Mouse (Mus musculus) forebrain, embryonic 12.5 days (tissue): ENCODE measurements around the gene Sorbs1. TPM values are rescaled to one million over a fixed set of nuclear protein-coding genes. Genes with fewer than 3 reads are reported as not detected.

Experiments used
- ATAC-seq: fragments of 200-750 bp; cut with Nextera tagmentation; 2 replicates; pipeline ENCODE4 v1.8.0; 2017; ENCODE audit warnings: moderate TSS enrichment; ENCODE audit not compliant: low FRiP score
- H3K27ac ChIP-seq: fragments of 300-500 bp; sonication (generic); 2 replicates; pipeline ENCODE4 v1.5.1; 2016; ENCODE audit warnings: mild to moderate bottlenecking
- H3K27me3 ChIP-seq: fragments of 300-500 bp; sonication (generic); 2 replicates; pipeline ENCODE4 v1.6.1; 2016; ENCODE audit warnings: mild to moderate bottlenecking
- H3K36me3 ChIP-seq: fragments of 300-500 bp; sonication (generic); replicated peaks from 2 replicates; pipeline ENCODE4 v1.6.1; 2016; ENCODE audit warnings: mild to moderate bottlenecking
- H3K4me1 ChIP-seq: fragments of 300-500 bp; sonication (generic); 2 replicates; pipeline ENCODE4 v1.6.1; 2016
- H3K4me2 ChIP-seq: fragments of 300-500 bp; sonication (generic); 2 replicates; pipeline ENCODE4 v1.6.1; 2016; ENCODE audit warnings: mild to moderate bottlenecking, moderate library complexity
- H3K4me3 ChIP-seq: fragments of 300-500 bp; sonication (generic); replicated peaks from 2 replicates; pipeline ENCODE4 v1.5.1; 2016; ENCODE audit warnings: mild to moderate bottlenecking
- H3K9ac ChIP-seq: fragments of 300-500 bp; sonication (generic); 2 replicates; pipeline ENCODE4 v1.6.1; 2016; ENCODE audit warnings: mild to moderate bottlenecking
- H3K9me3 ChIP-seq: fragments of 300-500 bp; sonication (generic); 2 replicates; pipeline ENCODE4 v1.6.1; 2016
- WGBS: fragments of 180-500 bp; shearing (Covaris S2); methylation state at CpG from one replicate; pipeline ENCODE4 v1.1.7; 2016; 5-methylcytosine and 5-hydroxymethylcytosine counted together
- polyA plus RNA-seq: library from polyadenylated mRNA; unstranded; fragments of >200 nt; fragmentation: Nextera tagmentation; extraction: Ambion mirVana; gene quantifications from 2 replicates; pipeline ENCODE4 v1.2.1, GENCODE M21; 2016

Sorbs1 gene
- polyA plus RNA-seq, 1 experiment from 2014 or later = 69.3 TPM

- H3K36me3 ChIP-seq = peaks cover 14% of the 10 kb centered on the region
- H3K4me1 ChIP-seq = no peaks in the 10 kb centered on the region
- H3K4me3 ChIP-seq = no peak overlapping the region
- WGBS = 90% methylated on average over 15 of the region's 15 CpGs
- no peaks in the 10 kb centered on the region for H3K27me3 ChIP-seq
- no peak for ATAC-seq
- H3K4me2 ChIP-seq = no peak overlapping the region
- no peak overlapping the region for H3K9ac ChIP-seq
- H3K9me3 ChIP-seq = no peaks in the 10 kb centered on the region
- H3K27ac ChIP-seq = no peak overlapping the region
Observed at GRCm38 (mm10) chr19:40310410-40311130, 203.0 kb downstream of the Sorbs1 start.

GRCm38 (mm10) chr19:40309911-40310310 lies 203.7 kb downstream of the Sorbs1 start:
- Histone ChIP-seq H3K9me3 (no peaks in the 10 kb centered on the region), H3K36me3 (peaks cover 14% of the 10 kb centered on the region), H3K4me1 (no peaks in the 10 kb centered on the region), H3K4me3 (no peak overlapping the region), H3K27ac (no peak overlapping the region), H3K4me2 (no peak overlapping the region), H3K27me3 (no peaks in the 10 kb centered on the region), H3K9ac (no peak overlapping the region)
- no peak for ATAC-seq
- WGBS = 94% methylated on average over 12 of the region's 12 CpGs

- Histone ChIP-seq H3K4me3 (no peak overlapping the region), H3K4me2 (no peak overlapping the region), H3K27me3 (no peaks in the 10 kb centered on the region), H3K9me3 (no peaks in the 10 kb centered on the region), H3K27ac (no peak overlapping the region), H3K9ac (no peak overlapping the region), H3K4me1 (no peaks in the 10 kb centered on the region), H3K36me3 (peaks cover 10% of the 10 kb centered on the region)
- WGBS = 95% methylated on average over 7 of the region's 7 CpGs
- no peak for ATAC-seq
Observed at GRCm38 (mm10) chr19:40307550-40307949, 206.0 kb downstream of the Sorbs1 start.

GRCm38 (mm10) chr19:40306631-40307030 lies 206.9 kb downstream of the Sorbs1 start:
- Histone ChIP-seq H3K9me3 (no peaks in the 10 kb centered on the region), H3K36me3 (peaks cover 10% of the 10 kb centered on the region), H3K9ac (no peak overlapping the region), H3K27ac (no peak overlapping the region), H3K27me3 (no peaks in the 10 kb centered on the region), H3K4me3 (no peak overlapping the region), H3K4me1 (no peaks in the 10 kb centered on the region), H3K4me2 (no peak overlapping the region)
- ATAC-seq = no peak
- 70% methylated on average over 2 of the region's 2 CpGs for WGBS

GRCm38 (mm10) chr19:40305456-40305855 lies 208.1 kb downstream of the Sorbs1 start:
- WGBS = 85% methylated on average over 7 of the region's 7 CpGs
- Histone ChIP-seq H3K27ac (no peak overlapping the region), H3K4me2 (no peak overlapping the region), H3K4me3 (no peak overlapping the region), H3K36me3 (peaks cover 10% of the 10 kb centered on the region), H3K27me3 (no peaks in the 10 kb centered on the region), H3K4me1 (no peaks in the 10 kb centered on the region), H3K9ac (no peak overlapping the region), H3K9me3 (no peaks in the 10 kb centered on the region)
- no peak for ATAC-seq

- WGBS = 90% methylated on average over 9 of the region's 9 CpGs
- H3K4me1 ChIP-seq = no peaks in the 10 kb centered on the region
- H3K27ac ChIP-seq = no peak overlapping the region
- H3K36me3 ChIP-seq = no peaks in the 10 kb centered on the region
- H3K27me3 ChIP-seq = no peaks in the 10 kb centered on the region
- no peak overlapping the region for H3K4me2 ChIP-seq
- no peak for ATAC-seq
- H3K4me3 ChIP-seq = no peak overlapping the region
- H3K9me3 ChIP-seq = no peaks in the 10 kb centered on the region
- no peak overlapping the region for H3K9ac ChIP-seq
Observed at GRCm38 (mm10) chr19:40302916-40303315, 210.7 kb downstream of the Sorbs1 start.

GRCm38 (mm10) chr19:40302477-40302876 lies 211.1 kb downstream of the Sorbs1 start:
- Histone ChIP-seq H3K27ac (no peak overlapping the region), H3K4me2 (no peak overlapping the region), H3K27me3 (no peaks in the 10 kb centered on the region), H3K4me3 (no peak overlapping the region), H3K9me3 (no peaks in the 10 kb centered on the region), H3K36me3 (no peaks in the 10 kb centered on the region), H3K9ac (no peak overlapping the region), H3K4me1 (no peaks in the 10 kb centered on the region)
- ATAC-seq = no peak
- WGBS = 89% methylated on average over 5 of the region's 5 CpGs

GRCm38 (mm10) chr19:40299983-40300759 lies 213.4 kb downstream of the Sorbs1 start:
- no peak overlapping the region for H3K9ac ChIP-seq
- H3K4me2 ChIP-seq = no peak overlapping the region
- no peaks in the 10 kb centered on the region for H3K9me3 ChIP-seq
- WGBS = 88% methylated on average over 12 of the region's 12 CpGs
- no peaks in the 10 kb centered on the region for H3K4me1 ChIP-seq
- no peaks in the 10 kb centered on the region for H3K27me3 ChIP-seq
- no peak overlapping the region for H3K27ac ChIP-seq
- no peak for ATAC-seq
- no peaks in the 10 kb centered on the region for H3K36me3 ChIP-seq
- no peak overlapping the region for H3K4me3 ChIP-seq

GRCm38 (mm10) chr19:40299182-40299581 lies 214.4 kb downstream of the Sorbs1 start:
- no peak overlapping the region for H3K4me2 ChIP-seq
- ATAC-seq = no peak
- H3K36me3 ChIP-seq = 0 out of 2 replicates have a peak, but pooled peaks cover 2% of the 10 kb centered on the region
- H3K9me3 ChIP-seq = no peaks in the 10 kb centered on the region
- no peaks in the 10 kb centered on the region for H3K4me1 ChIP-seq
- H3K4me3 ChIP-seq = no peak overlapping the region
- H3K9ac ChIP-seq = no peak overlapping the region
- no peaks in the 10 kb centered on the region for H3K27me3 ChIP-seq
- WGBS = 90% methylated on average over 6 of the region's 6 CpGs
- H3K27ac ChIP-seq = no peak overlapping the region

- Histone ChIP-seq H3K27me3 (no peaks in the 10 kb centered on the region), H3K4me1 (no peaks in the 10 kb centered on the region), H3K27ac (no peak overlapping the region), H3K4me2 (no peak overlapping the region), H3K4me3 (no peak overlapping the region), H3K9ac (no peak overlapping the region), H3K9me3 (no peaks in the 10 kb centered on the region), H3K36me3 (0 out of 2 replicates have a peak, but pooled peaks cover 2% of the 10 kb centered on the region)
- WGBS = 77% methylated on average over 2 of the region's 2 CpGs
- no peak for ATAC-seq
Observed at GRCm38 (mm10) chr19:40298574-40298973, 215.0 kb downstream of the Sorbs1 start.

GRCm38 (mm10) chr19:40297798-40298144 lies 215.8 kb downstream of the Sorbs1 start:
- H3K27ac ChIP-seq = no peak overlapping the region
- H3K27me3 ChIP-seq = no peaks in the 10 kb centered on the region
- no peaks in the 10 kb centered on the region for H3K4me1 ChIP-seq
- no peaks in the 10 kb centered on the region for H3K9me3 ChIP-seq
- no peak overlapping the region for H3K4me3 ChIP-seq
- H3K9ac ChIP-seq = no peak overlapping the region
- 83% methylated on average over 4 of the region's 4 CpGs for WGBS
- no peak overlapping the region for H3K4me2 ChIP-seq
- ATAC-seq = no peak
- 0 out of 2 replicates have a peak, but pooled peaks cover 2% of the 10 kb centered on the region for H3K36me3 ChIP-seq

- H3K4me2 ChIP-seq = no peak overlapping the region
- H3K27ac ChIP-seq = no peak overlapping the region
- 84% methylated on average over 7 of the region's 7 CpGs for WGBS
- H3K4me1 ChIP-seq = no peaks in the 10 kb centered on the region
- 0 out of 2 replicates have a peak, but pooled peaks cover 2% of the 10 kb centered on the region for H3K36me3 ChIP-seq
- no peak overlapping the region for H3K4me3 ChIP-seq
- H3K9me3 ChIP-seq = no peaks in the 10 kb centered on the region
- no peaks in the 10 kb centered on the region for H3K27me3 ChIP-seq
- ATAC-seq = no peak
- H3K9ac ChIP-seq = no peak overlapping the region
Observed at GRCm38 (mm10) chr19:40297078-40297797, 216.3 kb downstream of the Sorbs1 start.
